Mouse (Mus musculus): Measurements from ENCODE around the gene Atp6v0a1. TPM values are rescaled to one million over a fixed set of nuclear protein-coding genes. Genes with fewer than 3 reads are reported as not detected.

Atp6v0a1 gene
- polyA plus RNA-seq, 1 experiment: not detected

- H3K4me1 ChIP-seq (ENCODE audit: control insufficient read depth, insufficient read depth, low read length): peaks cover 41% of the 10 kb centered on the region
- TF ChIP-seq CTCF (IDR thresholded peaks at IDR 0.05; ENCODE audit: insufficient read depth, low read depth, low read length) (no peak), POLR2A (IDR thresholded peaks at IDR 0.05; ENCODE audit: insufficient read depth, low read depth, low read length) (no peak)
- H3K4me3 ChIP-seq (ENCODE audit: insufficient read depth, low read depth, low read length): no peak overlapping the region
- H3K27ac ChIP-seq (ENCODE audit: insufficient read depth, low read depth, low read length): 0 out of 2 replicates have a peak overlapping the region, but pooled peaks have one; percentile 12
- 75% methylated on average over 5 of the region's 5 CpGs for WGBS
Measured at GRCm38 (mm10) chr11:101058726-101059125, 49.5 kb downstream of the Atp6v0a1 start.

GRCm38 (mm10) chr11:101059473-101059872 lies 50.2 kb downstream of the Atp6v0a1 start:
- TF ChIP-seq POLR2A (IDR thresholded peaks at IDR 0.05; ENCODE audit: insufficient read depth, low read depth, low read length) (no peak), CTCF (IDR thresholded peaks at IDR 0.05; ENCODE audit: insufficient read depth, low read depth, low read length) (no peak)
- 81% methylated on average over 10 of the region's 10 CpGs for WGBS
- H3K4me3 ChIP-seq (ENCODE audit: insufficient read depth, low read depth, low read length): no peak overlapping the region

DNA sequence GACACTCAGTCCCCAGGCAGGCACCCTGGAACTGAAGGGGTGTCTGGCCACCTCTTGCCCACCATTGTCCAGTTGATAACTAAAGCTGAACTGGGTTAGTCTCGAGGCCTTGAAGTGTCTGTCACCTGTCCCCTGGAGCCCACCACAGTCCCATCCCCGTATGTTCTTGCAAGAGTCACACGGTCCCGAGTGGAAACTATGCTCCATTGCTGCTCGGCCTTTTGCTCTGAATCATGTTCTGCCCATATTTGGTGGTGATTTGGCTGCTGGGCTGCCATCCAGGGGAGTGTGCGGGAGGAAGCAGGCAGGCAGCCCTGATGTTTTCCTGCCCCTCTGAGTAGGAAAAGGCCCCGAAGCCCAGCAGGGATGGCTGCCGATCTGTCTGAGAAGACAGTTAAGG lies 50.9 kb downstream of the Atp6v0a1 start:
- Histone ChIP-seq H3K4me1 (ENCODE audit: control insufficient read depth, insufficient read depth, low read length) (peaks cover 45% of the 10 kb centered on the region), H3K4me3 (ENCODE audit: insufficient read depth, low read depth, low read length) (no peak overlapping the region), H3K27ac (ENCODE audit: insufficient read depth, low read depth, low read length) (peak overlapping the region; percentile 85)
- WGBS: 15% methylated on average over 8 of the region's 8 CpGs
- TF ChIP-seq CTCF (IDR thresholded peaks at IDR 0.05; ENCODE audit: insufficient read depth, low read depth, low read length) (no peak), POLR2A (IDR thresholded peaks at IDR 0.05; ENCODE audit: insufficient read depth, low read depth, low read length) (no peak)

More at GRCm38 (mm10) chr11:101059473-101059872, 50.2 kb downstream of the Atp6v0a1 start:
- H3K27ac ChIP-seq (ENCODE audit: insufficient read depth, low read depth, low read length): peak overlapping the region; percentile 85
- peaks cover 45% of the 10 kb centered on the region for H3K4me1 ChIP-seq (ENCODE audit: control insufficient read depth, insufficient read depth, low read length)

DNA sequence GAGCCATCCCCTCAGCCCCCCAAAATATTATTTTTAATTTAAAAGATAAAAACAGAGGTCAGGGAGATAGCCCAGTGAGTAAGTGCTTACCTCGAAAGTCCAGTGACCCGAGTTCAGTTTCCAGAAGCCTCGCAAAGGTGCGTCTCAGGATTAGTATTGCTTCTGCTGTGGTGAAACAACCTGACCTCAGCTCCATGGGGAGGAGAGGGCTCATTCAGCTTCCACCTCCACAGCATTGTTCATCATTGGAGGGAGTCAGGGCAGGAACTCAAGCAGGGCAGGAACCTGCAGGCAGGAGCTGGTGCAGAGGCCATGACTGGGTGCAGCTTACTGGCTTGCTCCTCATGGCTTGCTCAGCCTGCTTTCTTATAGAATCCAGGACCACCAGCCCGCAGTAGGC lies 51.8 kb downstream of the Atp6v0a1 start:
- H3K27ac ChIP-seq (ENCODE audit: insufficient read depth, low read depth, low read length): no peak overlapping the region
- 86% methylated on average over 5 of the region's 5 CpGs for WGBS
- H3K4me3 ChIP-seq (ENCODE audit: insufficient read depth, low read depth, low read length): no peak overlapping the region
- TF ChIP-seq CTCF (IDR thresholded peaks at IDR 0.05; ENCODE audit: insufficient read depth, low read depth, low read length) (no peak), POLR2A (IDR thresholded peaks at IDR 0.05; ENCODE audit: insufficient read depth, low read depth, low read length) (no peak)
- H3K4me1 ChIP-seq (ENCODE audit: control insufficient read depth, insufficient read depth, low read length): peaks cover 45% of the 10 kb centered on the region

DNA sequence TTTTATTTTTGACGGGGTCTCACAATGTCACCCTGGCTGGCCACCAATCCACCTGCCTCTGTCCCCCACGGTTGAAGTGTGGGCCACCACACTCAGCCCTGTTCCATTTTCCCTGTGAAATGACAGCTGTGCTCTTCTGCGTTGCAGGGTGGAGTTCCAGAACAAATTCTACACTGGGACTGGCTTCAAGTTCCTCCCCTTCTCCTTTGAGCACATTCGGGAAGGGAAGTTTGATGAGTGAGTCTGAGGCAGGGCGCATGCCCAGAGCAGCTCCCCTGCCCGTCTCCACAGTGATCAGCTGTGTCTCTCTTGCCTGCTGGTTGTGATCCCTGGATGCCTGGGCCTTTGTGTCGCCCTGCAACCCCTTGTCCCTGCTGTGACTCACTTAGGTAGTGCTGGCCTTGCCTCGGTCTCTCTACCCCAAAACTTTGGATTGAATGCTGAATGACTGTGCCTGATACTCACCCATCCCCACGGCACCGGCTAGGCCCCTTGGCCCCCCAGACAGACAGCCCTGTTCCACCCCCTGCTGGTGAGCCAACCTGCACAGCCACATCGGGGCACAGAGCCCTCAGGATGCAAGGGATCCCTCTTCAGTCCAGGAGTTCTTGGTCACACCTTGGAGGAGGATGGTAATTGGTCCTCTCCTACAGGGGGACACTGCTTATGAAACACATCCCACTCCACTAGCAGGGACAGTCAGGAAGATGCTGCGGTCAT lies 53.1 kb downstream of the Atp6v0a1 start:
- no peak for TF ChIP-seq POLR2A (IDR thresholded peaks at IDR 0.05; ENCODE audit: insufficient read depth, low read depth, low read length)
- no peak for TF ChIP-seq CTCF (IDR thresholded peaks at IDR 0.05; ENCODE audit: insufficient read depth, low read depth, low read length)
- Histone ChIP-seq H3K4me3 (ENCODE audit: insufficient read depth, low read depth, low read length) (no peak overlapping the region), H3K27ac (ENCODE audit: insufficient read depth, low read depth, low read length) (0 out of 2 replicates have a peak overlapping the region, but pooled peaks have one; percentile 8), H3K4me1 (ENCODE audit: control insufficient read depth, insufficient read depth, low read length) (peaks cover 39% of the 10 kb centered on the region)
- 70% methylated on average over 12 of the region's 12 CpGs for WGBS

DNA sequence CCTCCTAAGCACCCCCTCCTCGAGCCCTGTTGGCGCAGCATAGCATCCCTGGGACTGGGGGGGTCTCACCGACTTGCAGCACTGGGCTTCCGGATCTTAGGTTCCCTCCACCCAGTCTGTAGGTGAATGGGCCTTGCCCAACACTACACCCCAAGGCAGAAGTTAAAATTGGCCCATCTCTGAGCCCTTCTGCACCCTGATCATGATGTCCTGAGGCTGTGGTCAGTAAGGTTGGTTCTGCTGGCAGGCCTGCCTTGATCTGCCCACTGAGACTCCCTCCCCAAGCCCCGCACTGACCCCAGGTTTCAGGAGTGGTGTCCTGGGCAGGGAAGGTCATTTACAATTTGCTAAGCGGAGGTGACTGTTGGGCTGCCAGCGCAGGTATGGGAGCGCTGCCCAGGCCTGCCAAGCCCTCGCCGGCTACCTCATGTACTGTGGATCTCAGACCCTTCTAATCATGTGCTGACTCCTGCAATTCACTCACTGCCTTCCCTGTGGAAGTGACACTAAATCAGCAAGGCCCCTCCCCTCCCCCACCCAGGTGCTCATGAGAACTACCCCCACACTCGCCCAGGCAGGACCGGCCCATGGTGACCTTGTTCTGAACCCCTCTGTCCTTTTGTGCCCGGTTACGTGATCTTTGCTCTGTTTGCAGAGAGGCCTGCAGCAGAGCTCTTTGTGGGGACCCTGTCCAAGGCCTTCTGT lies 53.9 kb downstream of the Atp6v0a1 start:
- WGBS: 83% methylated on average over 14 of the region's 14 CpGs
- peak overlapping the region; percentile 27; the same call in 1 of the 2 replicates for H3K27ac ChIP-seq (ENCODE audit: insufficient read depth, low read depth, low read length)

GRCm38 (mm10) chr11:101063676-101064327 lies 54.5 kb downstream of the Atp6v0a1 start:
- 30% methylated on average over 12 of the region's 12 CpGs for WGBS
- H3K27ac ChIP-seq (ENCODE audit: insufficient read depth, low read depth, low read length): peak overlapping the region; percentile 27
- TF ChIP-seq CTCF (IDR thresholded peaks at IDR 0.05; ENCODE audit: insufficient read depth, low read depth, low read length) (no peak), POLR2A (IDR thresholded peaks at IDR 0.05; ENCODE audit: insufficient read depth, low read depth, low read length) (no peak)
- H3K4me3 ChIP-seq (ENCODE audit: insufficient read depth, low read depth, low read length): no peak overlapping the region
- H3K4me1 ChIP-seq (ENCODE audit: control insufficient read depth, insufficient read depth, low read length): peaks cover 35% of the 10 kb centered on the region

More for the DNA sequence above, 53.9 kb downstream of the Atp6v0a1 start:
- TF ChIP-seq CTCF (IDR thresholded peaks at IDR 0.05; ENCODE audit: insufficient read depth, low read depth, low read length) (no peak), POLR2A (IDR thresholded peaks at IDR 0.05; ENCODE audit: insufficient read depth, low read depth, low read length) (no peak)
- Histone ChIP-seq H3K4me1 (ENCODE audit: control insufficient read depth, insufficient read depth, low read length) (peaks cover 39% of the 10 kb centered on the region), H3K4me3 (ENCODE audit: insufficient read depth, low read depth, low read length) (no peak overlapping the region)

- WGBS: 67% methylated on average over 4 of the region's 4 CpGs
- Histone ChIP-seq H3K4me1 (ENCODE audit: control insufficient read depth, insufficient read depth, low read length) (peaks cover 34% of the 10 kb centered on the region), H3K27ac (ENCODE audit: insufficient read depth, low read depth, low read length) (peak overlapping the region; percentile 27; the same call in 1 of the 2 replicates), H3K4me3 (ENCODE audit: insufficient read depth, low read depth, low read length) (no peak overlapping the region)
- TF ChIP-seq POLR2A (IDR thresholded peaks at IDR 0.05; ENCODE audit: insufficient read depth, low read depth, low read length) (no peak), CTCF (IDR thresholded peaks at IDR 0.05; ENCODE audit: insufficient read depth, low read depth, low read length) (no peak)
Measured at GRCm38 (mm10) chr11:101064462-101064861, 55.2 kb downstream of the Atp6v0a1 start.
